Mouse (Mus musculus) liver, postnatal 0 days (tissue): ENCODE data around the gene Sh3bp1. TPM values are rescaled to one million over a fixed set of nuclear protein-coding genes. Genes with fewer than 3 reads are reported as not detected.

Source experiments
- ATAC-seq: fragments of 200-750 bp; cut with Nextera tagmentation; 2 replicates; pipeline ENCODE4 v1.8.0; 2017; ENCODE audit warnings: mild to moderate bottlenecking, moderate library complexity
- DNase-seq: peaks from one replicate; pipeline ENCODE4 v3.0.0-alpha.2; 2016
- H3K27ac ChIP-seq: fragments of 300-500 bp; sonication (generic); 2 replicates; pipeline ENCODE4 v1.5.1; 2014; ENCODE audit warnings: antibody characterized with exemption, moderate library complexity, mild to moderate bottlenecking, low read depth
- H3K27me3 ChIP-seq: fragments of 300-500 bp; sonication (generic); 2 replicates; pipeline ENCODE4 v1.6.1; 2014; ENCODE audit warnings: low read length, control low read depth, mixed read lengths; ENCODE audit not compliant: insufficient read depth
- H3K36me3 ChIP-seq: fragments of 300-500 bp; sonication (generic); replicated peaks from 2 replicates; pipeline ENCODE4 v1.6.1; 2014; ENCODE audit warnings: mild to moderate bottlenecking, control low read depth, low read length, moderate library complexity, mixed read lengths; ENCODE audit not compliant: insufficient read depth
- H3K4me1 ChIP-seq: fragments of 300-500 bp; sonication (generic); 2 replicates; pipeline ENCODE4 v1.6.1; 2014; ENCODE audit warnings: antibody characterized with exemption, mild to moderate bottlenecking, control low read depth; ENCODE audit not compliant: insufficient read depth
- H3K4me2 ChIP-seq: fragments of 300-500 bp; sonication (generic); 2 replicates; pipeline ENCODE4 v1.6.1; 2014; ENCODE audit warnings: low read depth, mild to moderate bottlenecking, low read length, moderate library complexity, mixed read lengths
- H3K4me3 ChIP-seq: fragments of 300-500 bp; sonication (generic); 2 replicates; pipeline ENCODE4 v1.5.1; 2014; ENCODE audit warnings: low read depth, low read length
- H3K9ac ChIP-seq: fragments of 300-500 bp; sonication (generic); replicated peaks from 2 replicates; pipeline ENCODE4 v1.6.1; 2014; ENCODE audit warnings: mild to moderate bottlenecking, moderate library complexity
- H3K9me3 ChIP-seq: fragments of 300-500 bp; sonication (generic); 2 replicates; pipeline ENCODE4 v1.6.1; 2016; ENCODE audit warnings: mild to moderate bottlenecking, control low read depth, low read length, mixed read lengths
- CTCF ChIP-seq: sonication (generic); IDR thresholded peaks from 2 replicates; pipeline ENCODE4 v1.5.1; 2016; ENCODE audit warnings: antibody characterized with exemption, low read depth
- EP300 ChIP-seq: IDR thresholded peaks from 2 replicates; pipeline ENCODE4 v1.6.1; 2016; ENCODE audit warnings: antibody characterized with exemption, low read depth, mild to moderate bottlenecking
- WGBS: fragments of 180-500 bp; shearing (Covaris S2); extraction: QIAGEN DNeasy Blood & Tissue Kit; methylation state at CpG from one replicate; pipeline ENCODE4 v1.1.7; 2014; ENCODE audit not compliant: insufficient replicate concordance; 5-methylcytosine and 5-hydroxymethylcytosine counted together
- polyA plus RNA-seq: library from polyadenylated mRNA; unstranded; fragments of >200 nt; fragmentation: Nextera tagmentation; extraction: Ambion mirVana; gene quantifications from 2 replicates; pipeline ENCODE4 v1.2.1, GENCODE M21; 2015

Gene Sh3bp1
- polyA plus RNA-seq, 1 experiment from 2014 or later: 8.2 TPM

DNA sequence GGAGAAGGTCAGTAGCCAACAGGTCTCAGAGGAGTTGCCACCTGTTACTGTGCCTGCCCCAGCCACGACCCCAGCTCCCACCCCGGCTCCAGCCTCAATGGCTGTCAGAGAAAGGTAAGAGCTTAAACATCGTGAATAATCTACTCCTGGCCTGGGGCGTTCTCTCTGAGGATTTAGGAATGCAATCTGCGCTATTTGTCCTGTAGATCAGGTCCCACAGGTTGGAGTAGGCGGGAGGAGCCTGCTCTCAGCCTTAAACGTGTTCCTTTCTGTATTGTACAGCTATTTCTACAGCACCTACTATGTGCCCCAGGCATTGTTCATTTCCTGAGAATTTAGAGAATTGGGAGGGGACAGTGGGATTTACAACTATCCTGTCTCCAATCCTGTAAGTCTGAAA is 8.8 kb downstream of the Sh3bp1 start:
- WGBS: 80% methylated on average over 7 of the region's 7 CpGs
- no peak overlapping the region for H3K4me2 ChIP-seq
- no peaks in the 10 kb centered on the region for H3K9me3 ChIP-seq
- H3K27ac ChIP-seq: no peak overlapping the region
- no peaks in the 10 kb centered on the region for H3K4me1 ChIP-seq
- DNase-seq (no peak), ATAC-seq (no peak)
- TF ChIP-seq CTCF (no peak), EP300 (no peak)
- H3K4me3 ChIP-seq: no peak overlapping the region
- H3K36me3 ChIP-seq: peaks cover 53% of the 10 kb centered on the region
- H3K27me3 ChIP-seq: no peaks in the 10 kb centered on the region
- no peak overlapping the region for H3K9ac ChIP-seq

DNA sequence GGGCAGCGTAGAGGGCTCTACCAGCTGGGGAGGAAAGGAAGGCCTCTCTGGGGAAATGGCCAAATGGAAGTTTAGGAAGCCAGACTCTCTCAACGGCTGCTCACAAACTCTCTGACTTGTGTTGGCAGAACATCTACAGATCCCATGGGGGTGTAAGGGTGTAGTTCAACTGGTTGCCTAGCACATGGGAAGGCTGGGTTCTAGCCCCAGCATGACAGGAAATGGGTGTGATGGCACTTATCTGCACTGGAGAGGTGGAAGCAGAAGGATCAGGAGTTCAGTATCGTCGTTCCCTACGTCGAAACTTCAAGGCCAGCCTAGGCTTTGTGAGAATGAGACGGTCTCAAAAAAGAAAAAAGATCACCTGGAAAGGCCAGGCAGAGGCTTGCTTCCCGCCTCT is 9.4 kb downstream of the Sh3bp1 start:
- Histone ChIP-seq H3K4me3 (no peak overlapping the region), H3K9me3 (no peaks in the 10 kb centered on the region), H3K4me1 (peaks cover 4% of the 10 kb centered on the region), H3K4me2 (no peak overlapping the region), H3K36me3 (peaks cover 53% of the 10 kb centered on the region), H3K9ac (no peak overlapping the region), H3K27me3 (no peaks in the 10 kb centered on the region), H3K27ac (no peak overlapping the region)
- 67% methylated on average over 8 of the region's 8 CpGs for WGBS
- no peak for TF ChIP-seq CTCF
- no peak for TF ChIP-seq EP300
- no peak for ATAC-seq
- DNase-seq: no peak

DNA sequence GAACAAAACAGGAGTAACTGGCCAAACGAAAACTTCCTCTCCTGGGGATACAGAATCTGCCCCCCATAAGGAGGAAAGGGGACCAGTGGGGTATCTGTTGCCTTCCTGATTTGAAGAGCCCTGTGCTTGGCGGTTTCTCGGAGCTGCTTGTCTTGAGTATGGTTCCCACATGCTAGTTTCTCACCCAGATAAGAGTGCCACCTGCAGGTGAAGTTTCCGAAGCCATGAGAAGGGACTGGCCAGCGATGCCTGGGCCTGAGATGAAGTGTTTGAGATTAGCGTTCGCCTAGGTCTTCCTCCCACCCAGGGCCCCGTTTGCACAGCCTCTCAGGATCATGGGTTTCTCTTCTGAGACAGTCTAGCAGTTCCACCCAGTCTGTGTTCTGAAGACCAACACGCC is 12.5 kb downstream of the Sh3bp1 start:
- DNase-seq (no peak), ATAC-seq (no peak)
- no peak overlapping the region for H3K4me2 ChIP-seq
- H3K36me3 ChIP-seq: peaks cover 33% of the 10 kb centered on the region
- H3K4me3 ChIP-seq: no peak overlapping the region
- H3K27ac ChIP-seq: no peak overlapping the region
- 39% methylated on average over 9 of the region's 9 CpGs for WGBS
- no peak overlapping the region for H3K9ac ChIP-seq
- peaks cover 2% of the 10 kb centered on the region; the same call in 1 of the 2 replicates for H3K27me3 ChIP-seq
- TF ChIP-seq EP300 (no peak), CTCF (peak; percentile 69)
- no peaks in the 10 kb centered on the region for H3K9me3 ChIP-seq
- peaks cover 23% of the 10 kb centered on the region for H3K4me1 ChIP-seq

DNA sequence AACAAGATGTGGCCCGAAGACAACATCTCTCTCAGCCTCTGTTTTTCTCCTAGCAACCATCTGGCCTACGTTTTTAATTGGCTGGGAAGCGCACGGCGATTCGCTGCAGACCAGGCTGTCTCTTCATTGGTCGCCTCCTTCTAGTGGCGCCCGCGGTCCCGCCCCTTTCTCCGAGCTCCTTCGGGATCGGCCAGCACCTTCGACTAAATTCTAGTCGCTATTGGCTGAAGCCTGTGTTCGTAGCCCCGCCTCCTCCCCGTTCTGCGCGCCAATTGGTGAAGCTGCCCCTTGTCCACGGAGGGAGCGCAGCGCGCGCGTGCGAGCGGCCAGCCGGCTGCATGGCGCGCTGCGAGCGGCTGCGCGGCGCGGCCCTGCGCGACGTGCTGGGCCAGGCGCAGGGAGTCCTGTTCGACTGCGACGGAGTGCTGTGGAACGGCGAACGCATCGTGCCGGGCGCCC is 14.1 kb downstream of the Sh3bp1 start, which contains the start of gene Pdxp:
Gene Pdxp (plus strand): TSS at position 288 of the 459 bp plus-strand sequence.
- DNase-seq: peak; percentile 93
- TF ChIP-seq CTCF: no peak
- Histone ChIP-seq H3K36me3 (peaks cover 18% of the 10 kb centered on the region), H3K27ac (peak within 1 kb of the TSS; percentile 34; the same call in 1 of the 2 replicates), H3K4me3 (peak within 1 kb of the TSS; percentile 54), H3K4me2 (peak within 1 kb of the TSS; percentile 96), H3K9me3 (no peaks in the 10 kb centered on the region), H3K27me3 (peaks cover 2% of the 10 kb centered on the region; the same call in 1 of the 2 replicates), H3K4me1 (peaks cover 23% of the 10 kb centered on the region), H3K9ac (peak within 1 kb of the TSS; percentile 63)
- ATAC-seq: peak; percentile 90
- WGBS: 1% methylated on average over 49 of the region's 51 CpGs

DNA sequence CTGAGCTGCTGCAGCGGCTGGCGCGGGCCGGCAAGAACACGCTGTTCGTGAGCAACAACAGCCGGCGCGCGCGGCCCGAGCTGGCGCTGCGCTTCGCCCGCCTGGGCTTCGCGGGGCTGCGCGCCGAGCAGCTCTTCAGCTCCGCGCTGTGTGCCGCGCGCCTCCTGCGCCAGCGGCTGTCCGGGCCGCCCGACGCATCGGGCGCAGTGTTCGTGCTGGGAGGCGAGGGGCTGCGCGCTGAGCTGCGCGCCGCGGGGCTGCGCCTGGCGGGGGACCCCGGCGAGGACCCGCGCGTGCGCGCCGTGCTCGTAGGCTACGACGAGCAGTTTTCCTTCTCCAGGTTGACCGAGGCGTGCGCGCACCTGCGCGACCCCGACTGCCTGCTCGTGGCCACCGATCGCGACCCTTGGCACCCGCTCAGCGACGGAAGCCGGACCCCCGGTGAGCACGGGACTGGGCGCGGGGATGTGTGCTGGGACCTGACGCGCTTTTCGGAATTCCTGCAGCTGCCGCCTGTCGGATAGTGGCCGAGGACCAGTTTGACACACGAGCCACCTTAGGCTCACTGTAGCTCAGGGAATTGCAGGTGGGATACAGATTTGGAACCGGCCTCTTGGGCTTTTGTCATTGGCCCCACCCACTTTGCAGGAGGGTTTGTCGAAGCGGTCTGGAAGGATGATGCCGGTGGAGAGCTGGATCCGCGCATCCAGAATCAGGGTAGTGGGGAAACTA is 14.7 kb downstream of the Sh3bp1 start:
- TF ChIP-seq CTCF: no peak
- no peak for TF ChIP-seq EP300
- H3K9ac ChIP-seq: peak overlapping the region; percentile 63
- H3K27me3 ChIP-seq: peaks cover 2% of the 10 kb centered on the region; the same call in 1 of the 2 replicates
- DNase-seq (peak; percentile 59), ATAC-seq (peak; percentile 65)
- H3K36me3 ChIP-seq: peaks cover 15% of the 10 kb centered on the region; the same call in 1 of the 2 replicates
- H3K4me1 ChIP-seq: peaks cover 23% of the 10 kb centered on the region
- peak overlapping the region; percentile 34; the same call in 1 of the 2 replicates for H3K27ac ChIP-seq
- H3K4me3 ChIP-seq: peak overlapping the region; percentile 54
- under 1% methylated on average over 42 of the region's 87 CpGs for WGBS
- H3K4me2 ChIP-seq: peak overlapping the region; percentile 96
- no peaks in the 10 kb centered on the region for H3K9me3 ChIP-seq

DNA sequence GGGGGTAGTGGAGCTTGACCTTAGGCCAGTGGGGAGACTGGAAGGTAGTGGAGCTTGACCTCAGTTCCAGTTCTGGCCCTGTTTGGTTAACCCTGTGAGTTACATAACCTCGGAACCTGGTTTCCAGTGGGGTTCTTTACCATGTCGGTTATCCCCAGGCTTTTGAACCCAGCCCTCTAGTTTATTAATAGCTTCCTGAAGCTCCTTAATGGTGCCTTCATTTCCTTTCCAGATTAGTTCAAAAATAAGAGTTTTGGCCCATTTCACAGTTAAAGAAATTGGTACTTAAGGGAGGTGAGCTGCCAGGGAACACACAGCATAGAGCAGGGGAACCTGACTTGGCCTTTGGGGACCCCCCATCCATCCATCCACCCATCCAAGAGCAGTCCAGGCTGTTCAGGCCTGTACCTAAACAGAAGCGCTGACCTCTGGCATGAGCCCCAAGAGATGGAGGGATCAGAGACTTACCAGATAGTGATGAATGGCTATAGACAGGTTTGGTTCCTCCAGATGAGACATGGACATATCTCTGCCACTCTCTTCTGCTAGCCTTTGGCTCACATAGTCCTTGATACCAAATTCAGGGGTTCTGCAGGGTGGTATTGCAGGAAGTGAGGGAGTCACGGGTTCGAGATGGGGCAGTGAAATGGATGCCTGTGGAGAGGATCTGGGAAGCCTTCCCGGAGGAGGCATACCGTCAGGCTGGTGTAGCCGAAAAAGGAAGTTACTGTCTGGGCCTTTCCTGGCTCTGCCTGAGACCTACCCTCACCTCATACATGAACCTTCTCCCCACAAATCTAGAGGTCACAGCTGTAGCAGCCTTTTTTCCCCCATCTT is 15.5 kb downstream of the Sh3bp1 start:
- DNase-seq: no peak
- Histone ChIP-seq H3K4me1 (peaks cover 23% of the 10 kb centered on the region), H3K9me3 (no peaks in the 10 kb centered on the region), H3K4me2 (peak overlapping the region; percentile 96), H3K27ac (no peak overlapping the region), H3K36me3 (peaks cover 13% of the 10 kb centered on the region; the same call in 1 of the 2 replicates), H3K9ac (no peak overlapping the region), H3K27me3 (peaks cover 2% of the 10 kb centered on the region; the same call in 1 of the 2 replicates), H3K4me3 (peak overlapping the region; percentile 54)
- ATAC-seq: no peak
- TF ChIP-seq EP300: no peak
- TF ChIP-seq CTCF: no peak
- WGBS: 42% methylated on average over 8 of the region's 8 CpGs
